Mouse (Mus musculus) olfactory bulb, adult 2 months (tissue): ENCODE data around the gene Cyp2d10. TPM values are rescaled to one million over a fixed set of nuclear protein-coding genes. Genes with fewer than 3 reads are reported as not detected.
"Not testable (repeated sequence)": the region's sequence is repeated elsewhere in the genome, so short reads cannot be mapped to it uniquely, and the experiment has no call there.

ENCODE experiments used
- H3K27ac ChIP-seq: fragments of 200-500 bp; 2 replicates; pipeline ENCODE4 v1.5.1; 2012; ENCODE audit warnings: low read depth, low read length; ENCODE audit not compliant: insufficient read depth
- H3K4me1 ChIP-seq: fragments of 200-500 bp; 2 replicates; pipeline ENCODE4 v1.6.1; 2012; ENCODE audit warnings: low read length; ENCODE audit not compliant: control insufficient read depth, insufficient read depth
- H3K4me3 ChIP-seq: fragments of 200-500 bp; 2 replicates; pipeline ENCODE4 v1.5.1; 2012; ENCODE audit warnings: mild to moderate bottlenecking, low read depth, low read length, moderate library complexity; ENCODE audit not compliant: insufficient read depth
- CTCF ChIP-seq: fragments of 200-500 bp; IDR thresholded peaks from 2 replicates; pipeline ENCODE4 v1.5.1; 2012; ENCODE audit warnings: low read depth, mild to moderate bottlenecking, low read length, moderate library complexity; ENCODE audit not compliant: insufficient read depth
- POLR2A ChIP-seq: fragments of 200-500 bp; IDR thresholded peaks from 2 replicates; pipeline ENCODE4 v1.6.1; 2012; ENCODE audit warnings: mild to moderate bottlenecking, low read depth, low read length, moderate library complexity; ENCODE audit not compliant: insufficient read depth
- WGBS: fragments of 180-500 bp; shearing (Covaris S2); methylation state at CpG from one replicate; pipeline ENCODE4 v1.1.7; 2018; 5-methylcytosine and 5-hydroxymethylcytosine counted together
- polyA plus RNA-seq: library from polyadenylated mRNA; stranded (reverse); fragments of >200 nt; gene quantifications from 2 replicates; pipeline ENCODE4 v1.2.4, GENCODE M21; 2012; ENCODE audit warnings: low replicate concordance; ENCODE audit not compliant: missing spikeins, insufficient read depth, insufficient read length

The Cyp2d10 gene
- polyA plus RNA-seq: not detected in 2 replicates

DNA sequence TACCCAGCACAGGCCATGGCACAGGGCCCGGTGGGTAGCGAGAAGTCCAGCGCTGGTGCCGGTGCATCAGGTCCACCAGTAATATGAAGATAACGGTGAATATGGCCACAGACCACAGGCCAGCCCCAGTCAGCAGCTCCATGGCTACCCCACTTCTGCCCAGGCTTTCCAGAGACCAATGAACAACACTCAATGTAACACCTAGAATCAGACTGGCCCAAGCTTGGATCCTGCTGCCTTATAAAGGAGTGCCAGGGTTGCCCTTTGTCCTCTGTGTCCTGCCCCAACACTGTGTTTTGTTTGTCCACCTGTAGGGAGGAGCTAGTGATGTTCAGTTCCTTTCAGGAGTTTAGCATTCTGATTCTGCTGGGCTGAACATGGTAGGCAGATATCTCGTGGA is at the start of gene Cyp2d10:
Gene Cyp2d10, minus strand, starts transcription at position 215 of the 400 bp plus-strand sequence.
- 98% methylated on average over 6 of the region's 6 CpGs for WGBS
- H3K4me1 ChIP-seq: no peaks in the 10 kb centered on the region
- H3K27ac ChIP-seq: no peak within 1 kb of the TSS
- TF ChIP-seq POLR2A: no peak
- TF ChIP-seq CTCF: no peak
- H3K4me3 ChIP-seq: no peak within 1 kb of the TSS

DNA sequence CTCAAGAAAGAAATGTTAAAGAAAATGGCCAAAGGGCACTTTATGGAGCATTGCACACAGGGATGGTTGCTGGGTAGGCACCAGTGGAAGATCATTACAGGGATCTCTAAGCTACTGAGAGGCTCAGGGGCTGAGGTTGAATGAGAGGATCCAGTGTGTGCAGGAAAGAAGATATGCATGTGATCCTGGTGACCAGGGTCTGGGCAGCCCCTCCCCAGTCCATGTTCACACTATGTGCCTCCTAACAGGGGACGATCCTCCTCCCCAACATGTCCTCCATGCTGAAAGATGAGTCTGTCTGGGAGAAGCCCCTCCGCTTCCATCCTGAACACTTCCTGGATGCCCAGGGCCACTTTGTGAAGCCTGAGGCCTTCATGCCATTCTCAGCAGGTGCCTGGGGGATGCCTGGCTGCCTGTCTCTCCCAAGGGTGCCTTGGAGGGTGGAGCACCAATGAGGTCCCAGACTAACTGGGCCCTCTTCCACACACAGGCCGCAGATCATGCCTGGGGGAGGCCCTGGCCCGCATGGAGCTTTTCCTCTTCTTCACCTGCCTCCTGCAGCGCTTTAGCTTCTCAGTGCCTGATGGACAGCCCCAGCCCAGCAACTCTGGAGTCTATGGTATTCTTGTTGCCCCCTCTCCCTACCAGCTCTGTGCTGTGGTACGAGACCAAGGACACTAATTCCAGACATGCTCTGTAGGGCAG is 49.2 kb upstream of the Cyp2d10 start:
- 87% methylated on average over 6 of the region's 6 CpGs for WGBS
- H3K4me3 ChIP-seq, H3K27ac ChIP-seq, H3K4me1 ChIP-seq: not testable (repeated sequence)

DNA sequence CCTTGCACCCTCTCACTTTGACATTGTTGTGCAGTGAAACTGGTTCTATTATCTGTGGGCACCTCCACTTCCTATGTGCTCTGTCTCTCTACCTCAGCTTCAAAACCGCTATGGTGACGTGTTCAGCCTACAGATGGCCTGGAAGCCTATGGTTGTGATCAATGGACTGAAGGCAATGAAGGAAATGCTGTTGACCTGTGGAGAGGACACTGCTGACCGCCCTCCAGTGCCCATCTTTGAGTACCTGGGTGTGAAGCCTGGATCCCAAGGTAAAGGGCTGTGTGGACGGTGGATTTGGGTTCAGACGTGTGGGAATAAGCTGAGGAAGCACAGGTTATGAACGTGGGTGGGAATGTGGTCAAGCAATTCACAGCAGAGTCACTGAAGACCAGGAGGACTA is 46.5 kb upstream of the Cyp2d10 start:
- H3K4me1 ChIP-seq: not testable (repeated sequence)

DNA sequence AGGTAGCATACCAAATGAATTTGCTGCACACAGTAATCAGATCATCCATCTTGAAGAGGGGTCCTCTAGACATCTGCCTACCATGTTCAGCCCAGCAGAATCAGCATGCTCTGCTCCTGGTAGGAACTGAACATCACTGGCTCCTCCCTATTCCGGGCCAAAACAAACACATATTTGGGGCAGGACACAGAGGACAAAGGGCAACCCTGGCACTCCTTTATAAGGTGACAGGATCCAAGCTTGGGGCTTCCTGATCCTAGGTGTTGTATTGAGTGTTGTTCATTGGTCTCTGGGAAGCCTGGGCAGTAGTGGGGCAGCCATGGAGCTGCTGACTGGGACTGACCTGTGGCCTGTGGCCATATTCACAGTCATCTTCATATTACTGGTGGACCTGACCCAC is 45.1 kb upstream of the Cyp2d10 start:
- not testable (repeated sequence) for H3K27ac ChIP-seq, H3K4me1 ChIP-seq, H3K4me3 ChIP-seq
- WGBS: 91% methylated on average over 1 of the region's 1 CpGs

More for the DNA sequence above, 46.5 kb upstream of the Cyp2d10 start:
- H3K4me3 ChIP-seq, H3K27ac ChIP-seq: not testable (repeated sequence)
- WGBS: 88% methylated on average over 6 of the region's 6 CpGs

GRCm38 (mm10) chr15:82450045-82450444 is 43.0 kb upstream of the Cyp2d10 start:
- not testable (repeated sequence) for H3K27ac ChIP-seq, H3K4me3 ChIP-seq, H3K4me1 ChIP-seq
- WGBS: 77% methylated on average over 2 of the region's 2 CpGs

- Histone ChIP-seq H3K4me3 (no peak overlapping the region), H3K27ac (no peak overlapping the region), H3K4me1 (no peaks in the 10 kb centered on the region)
- TF ChIP-seq POLR2A (no peak), CTCF (no peak)
- WGBS: 76% methylated on average over 8 of the region's 8 CpGs
These were observed 38.2 kb upstream of the Cyp2d10 start for GRCm38 (mm10) chr15:82445196-82445595.

GRCm38 (mm10) chr15:82443658-82444057 is 36.7 kb upstream of the Cyp2d10 start:
- H3K4me1 ChIP-seq: no peaks in the 10 kb centered on the region
- H3K27ac ChIP-seq: no peak overlapping the region
- no peak for TF ChIP-seq CTCF
- TF ChIP-seq POLR2A: no peak
- no peak overlapping the region for H3K4me3 ChIP-seq
- WGBS: 94% methylated on average over 3 of the region's 3 CpGs

DNA sequence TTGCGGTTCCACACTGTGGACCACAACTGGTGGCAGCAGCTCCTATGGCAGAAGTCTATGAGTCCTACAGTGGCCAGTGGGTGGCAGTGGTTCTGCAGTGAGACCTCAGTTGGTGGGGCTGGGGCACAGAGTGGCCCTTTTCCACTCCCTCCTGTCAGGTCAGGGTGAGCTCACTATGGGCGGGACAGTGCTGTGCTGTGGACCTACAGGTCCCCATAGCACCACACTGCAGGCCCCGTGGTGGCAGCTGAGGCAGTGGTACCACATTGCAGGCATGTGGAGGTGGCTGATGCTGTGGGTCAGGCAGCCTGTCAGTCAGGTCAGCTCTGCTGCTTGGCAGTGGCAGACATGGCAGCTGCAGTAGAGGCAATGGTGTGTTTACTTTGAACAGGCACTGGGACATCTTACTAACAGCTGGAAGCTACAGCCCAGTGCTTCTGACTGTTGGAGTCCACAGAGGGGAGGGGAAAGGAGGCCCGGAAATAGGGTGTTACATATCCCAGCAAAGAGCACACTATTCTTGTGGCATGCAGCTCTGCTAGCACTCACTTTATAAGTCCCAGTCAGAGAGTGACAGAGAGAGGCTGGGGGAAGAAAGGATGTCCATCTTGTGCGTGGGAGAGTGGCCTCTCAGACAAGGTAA is 31.1 kb upstream of the Cyp2d10 start:
- TF ChIP-seq CTCF (no peak), POLR2A (no peak)
- Histone ChIP-seq H3K4me1 (no peaks in the 10 kb centered on the region), H3K27ac (no peak overlapping the region), H3K4me3 (no peak overlapping the region)
- WGBS: 78% methylated on average over 5 of the region's 5 CpGs

DNA sequence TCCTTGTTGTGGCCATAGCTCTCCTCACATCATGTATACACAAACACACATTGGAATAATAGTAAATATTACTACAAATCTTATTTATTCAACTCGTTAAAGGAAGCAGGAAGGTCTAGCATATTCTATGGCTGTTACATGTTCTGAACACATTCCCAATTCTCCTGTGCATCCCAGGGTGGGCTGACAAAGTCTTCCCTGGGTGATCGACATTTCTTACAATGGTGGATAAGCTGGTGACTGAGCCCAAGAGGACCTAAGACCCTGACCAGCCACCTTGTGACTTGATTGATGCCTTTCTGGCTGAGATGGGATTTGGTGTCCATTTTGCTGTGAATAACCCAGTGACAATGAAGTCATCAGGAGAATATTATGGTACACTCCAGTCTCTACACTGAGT is 28.6 kb upstream of the Cyp2d10 start:
- WGBS: 91% methylated on average over 2 of the region's 2 CpGs
- TF ChIP-seq CTCF (no peak), POLR2A (no peak)

GRCm38 (mm10) chr15:82435011-82435410 is 28.0 kb upstream of the Cyp2d10 start:
- no peak overlapping the region for H3K4me3 ChIP-seq
- no peaks in the 10 kb centered on the region for H3K4me1 ChIP-seq
- 76% methylated on average over 3 of the region's 3 CpGs for WGBS
- H3K27ac ChIP-seq: no peak overlapping the region
- TF ChIP-seq CTCF: no peak
- no peak for TF ChIP-seq POLR2A

More for the DNA sequence above, 28.6 kb upstream of the Cyp2d10 start:
- H3K4me1 ChIP-seq: no peaks in the 10 kb centered on the region
- no peak overlapping the region for H3K27ac ChIP-seq
- H3K4me3 ChIP-seq: no peak overlapping the region
